Mouse (Mus musculus) megakaryocyte, embryonic 14.5 days (primary cell): ENCODE results near the gene Chst3. TPM values are rescaled to one million over a fixed set of nuclear protein-coding genes. Genes with fewer than 3 reads are reported as not detected.
"Not testable (repeated sequence)": the region's sequence is repeated elsewhere in the genome, so short reads cannot be mapped to it uniquely, and the experiment has no call there.

Source experiments
- H3K27me3 ChIP-seq: replicated peaks from 2 replicates; pipeline ENCODE3; 2012; ENCODE audit warnings: inconsistent platforms
- H3K36me3 ChIP-seq: replicated peaks from 2 replicates; pipeline ENCODE3; 2012; ENCODE audit warnings: low read length, inconsistent platforms, mixed read lengths
- H3K4me1 ChIP-seq: 2 replicates; pipeline ENCODE4 v1.6.1; 2012; ENCODE audit warnings: inconsistent platforms
- H3K4me3 ChIP-seq: replicated peaks from 2 replicates; pipeline ENCODE3; 2012; ENCODE audit warnings: moderate library complexity, mild to moderate bottlenecking, inconsistent platforms
- H3K9me3 ChIP-seq: 2 replicates; pipeline ENCODE4 v1.6.1; 2012; ENCODE audit warnings: inconsistent platforms
- FLI1 ChIP-seq: IDR thresholded peaks from 2 replicates; pipeline ENCODE4 v1.6.1; 2012; ENCODE audit warnings: low read length, inconsistent platforms, mixed read lengths
- GATA1 ChIP-seq: IDR thresholded peaks from 3 replicates; pipeline ENCODE4 v1.6.1; 2012; ENCODE audit warnings: mixed read lengths, low read length, inconsistent platforms, borderline replicate concordance
- polyA plus RNA-seq: library from polyadenylated mRNA; stranded (reverse); fragments of >175 nt; gene quantifications from 2 replicates; pipeline ENCODE4 v1.2.3, GENCODE M21; 2012; ENCODE audit warnings: low replicate concordance; ENCODE audit not compliant: insufficient read depth

The Chst3 gene
- polyA plus RNA-seq, 1 experiment, result not detected

DNA sequence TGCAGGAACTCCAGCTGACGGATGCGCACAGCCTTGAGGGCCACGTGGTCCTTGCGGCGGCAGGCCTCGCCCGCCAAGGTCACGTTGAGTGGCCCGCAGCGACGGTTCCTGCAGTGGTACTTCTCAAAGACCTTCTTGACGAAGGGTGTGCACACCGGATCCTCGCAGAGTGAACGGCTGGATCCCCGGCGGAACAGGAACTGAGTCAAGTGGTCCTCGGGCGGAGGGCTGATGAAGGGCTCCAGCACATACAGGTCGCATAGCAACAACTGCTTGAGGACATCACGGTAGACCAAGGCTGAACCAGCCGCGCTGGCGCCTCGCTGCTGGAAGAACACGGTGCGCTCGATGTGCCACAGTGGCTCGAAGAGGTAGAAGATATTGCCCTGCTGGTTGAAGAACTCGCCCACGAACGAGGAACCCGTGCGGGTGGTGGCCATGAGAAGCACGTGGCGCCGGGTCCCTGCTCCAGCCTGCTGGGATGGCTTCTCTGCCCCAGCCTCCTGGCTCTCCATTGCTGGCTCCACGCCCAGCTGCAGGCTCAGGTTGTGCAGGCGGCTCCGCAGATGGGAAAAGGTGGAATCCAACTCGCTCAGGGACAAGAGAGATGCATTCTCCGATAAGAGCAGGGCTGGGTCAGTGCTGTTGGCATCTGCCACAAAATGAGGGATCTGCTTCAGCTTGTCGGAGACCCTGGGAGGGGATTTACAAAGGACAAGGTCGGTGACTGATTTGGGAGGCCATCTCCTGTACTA is 32.7 kb downstream of the Chst3 start:
- H3K27me3 ChIP-seq, result peaks cover 59% of the 10 kb centered on the region
- H3K4me3 ChIP-seq, result no peak overlapping the region
- H3K36me3 ChIP-seq, result no peaks in the 10 kb centered on the region
- TF ChIP-seq FLI1, result no peak
- no peak for TF ChIP-seq GATA1
- H3K4me1 ChIP-seq, result no peaks in the 10 kb centered on the region; the same call in 1 of the 2 replicates
- 0 out of 2 replicates have a peak, but pooled peaks cover 8% of the 10 kb centered on the region for H3K9me3 ChIP-seq

DNA sequence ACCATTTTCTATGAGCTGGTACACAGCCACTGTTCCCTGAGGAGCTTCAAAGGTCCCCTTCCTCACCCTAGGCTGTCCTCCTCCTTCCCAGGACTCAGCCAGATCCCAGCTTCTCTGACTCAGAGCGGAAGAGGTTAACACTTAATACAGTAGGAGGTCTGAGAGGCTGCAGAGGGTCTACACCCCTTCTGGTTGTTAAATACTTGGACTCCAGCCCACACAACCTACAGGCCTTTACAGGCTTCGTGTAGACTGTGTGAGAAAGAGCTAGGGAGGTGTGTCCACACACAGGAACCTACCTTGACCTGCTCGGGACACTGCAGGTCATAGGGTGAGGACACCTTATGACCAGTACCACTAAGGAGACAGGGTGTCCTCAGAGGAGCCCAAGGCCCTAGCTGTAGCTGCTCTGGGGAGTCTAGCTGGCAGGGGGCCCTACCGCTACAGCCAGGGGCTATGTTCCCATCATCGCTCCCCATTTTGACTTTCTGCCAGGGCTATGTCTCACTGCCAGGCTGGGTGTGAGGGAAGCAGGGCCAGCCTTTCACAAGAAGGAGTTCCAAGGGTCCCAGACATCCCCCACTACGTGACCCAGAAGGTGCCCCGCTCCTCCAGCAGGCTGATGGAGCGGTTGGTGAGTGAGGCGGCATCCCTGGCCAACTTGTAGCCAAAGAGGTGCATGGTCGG is 33.9 kb downstream of the Chst3 start:
- no peaks in the 10 kb centered on the region for H3K36me3 ChIP-seq
- H3K4me3 ChIP-seq, result no peak overlapping the region
- TF ChIP-seq GATA1 (no peak), FLI1 (no peak)

DNA sequence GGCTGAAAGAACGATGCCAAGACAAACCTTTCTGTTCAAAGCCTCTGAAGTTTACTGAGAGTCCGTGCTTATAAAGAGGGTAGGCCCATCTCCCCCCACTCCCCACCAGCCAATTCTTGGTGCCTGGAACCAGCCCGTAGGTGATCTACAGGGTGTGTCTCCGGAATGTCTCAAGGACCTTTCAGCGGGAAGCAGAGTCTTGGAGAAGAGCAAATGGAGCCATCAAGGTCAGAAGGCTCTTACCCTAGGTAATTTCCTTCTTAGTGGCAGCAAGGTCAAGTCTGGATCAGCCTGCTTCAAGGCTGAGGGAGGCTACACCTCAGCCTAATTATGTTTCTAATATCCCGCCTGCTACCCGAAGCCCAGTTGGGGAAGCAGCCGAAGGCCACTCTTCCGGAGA is 43.8 kb downstream of the Chst3 start:
- peaks cover 16% of the 10 kb centered on the region for H3K27me3 ChIP-seq
- H3K4me3 ChIP-seq, result not testable (repeated sequence)

More for the DNA sequence above, 33.9 kb downstream of the Chst3 start:
- 0 out of 2 replicates have a peak, but pooled peaks cover 8% of the 10 kb centered on the region for H3K9me3 ChIP-seq
- no peaks in the 10 kb centered on the region for H3K4me1 ChIP-seq
- peaks cover 47% of the 10 kb centered on the region for H3K27me3 ChIP-seq

DNA sequence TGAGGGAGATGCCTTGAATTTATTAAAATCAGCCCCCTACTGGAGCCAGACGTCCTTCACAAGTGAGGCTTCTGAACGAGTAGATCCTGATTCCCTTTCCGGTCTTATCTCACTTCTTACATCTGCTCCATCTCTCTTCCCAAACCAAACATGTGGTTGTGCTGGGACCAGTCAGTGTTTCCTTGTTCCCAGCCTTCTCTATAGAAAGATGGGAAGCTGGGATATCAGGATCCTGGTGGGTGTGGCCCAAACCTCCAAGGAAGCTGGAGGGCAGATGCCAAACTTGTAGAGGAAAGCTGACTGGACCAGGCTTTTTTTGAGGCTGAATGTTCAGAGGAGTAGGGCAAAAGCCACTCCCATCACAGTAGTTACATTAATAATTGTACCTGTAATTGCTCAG is 44.6 kb downstream of the Chst3 start:
- H3K4me3 ChIP-seq, result no peak overlapping the region
- H3K36me3 ChIP-seq, result no peaks in the 10 kb centered on the region
- H3K27me3 ChIP-seq, result peaks cover 16% of the 10 kb centered on the region
- H3K9me3 ChIP-seq, result peaks cover 32% of the 10 kb centered on the region
- TF ChIP-seq GATA1 (no peak), FLI1 (no peak)
- H3K4me1 ChIP-seq, result peaks cover 3% of the 10 kb centered on the region; the same call in 1 of the 2 replicates

More for the DNA sequence above, 43.8 kb downstream of the Chst3 start:
- peaks cover 32% of the 10 kb centered on the region for H3K9me3 ChIP-seq
- not testable (repeated sequence) for H3K4me1 ChIP-seq, H3K36me3 ChIP-seq

DNA sequence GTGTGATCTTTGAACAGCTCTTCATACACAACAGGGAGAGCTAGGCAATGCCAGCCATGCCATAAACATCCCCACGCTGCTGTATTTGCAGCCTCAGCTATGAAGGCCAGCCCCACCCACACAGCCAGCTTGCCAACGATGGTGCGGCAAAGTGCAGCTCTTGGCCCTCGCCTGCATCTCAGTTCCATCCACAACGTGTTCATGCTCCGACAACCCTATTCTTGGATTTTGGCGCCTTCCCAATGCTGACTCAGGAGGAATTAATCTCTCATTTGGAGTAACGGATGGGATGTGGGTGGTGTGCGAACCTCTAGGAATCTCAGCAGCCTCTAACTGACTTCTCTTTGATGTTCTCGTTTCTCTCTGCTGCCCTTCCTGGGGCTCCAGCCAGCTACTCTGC is 46.0 kb downstream of the Chst3 start:
- no peak for TF ChIP-seq GATA1
- TF ChIP-seq FLI1, result no peak
- H3K36me3 ChIP-seq, result no peaks in the 10 kb centered on the region
- H3K4me1 ChIP-seq, result peaks cover 3% of the 10 kb centered on the region; the same call in 1 of the 2 replicates
- peaks cover 45% of the 10 kb centered on the region for H3K9me3 ChIP-seq
- peaks cover 17% of the 10 kb centered on the region for H3K27me3 ChIP-seq
- H3K4me3 ChIP-seq, result peak overlapping the region; percentile 21

DNA sequence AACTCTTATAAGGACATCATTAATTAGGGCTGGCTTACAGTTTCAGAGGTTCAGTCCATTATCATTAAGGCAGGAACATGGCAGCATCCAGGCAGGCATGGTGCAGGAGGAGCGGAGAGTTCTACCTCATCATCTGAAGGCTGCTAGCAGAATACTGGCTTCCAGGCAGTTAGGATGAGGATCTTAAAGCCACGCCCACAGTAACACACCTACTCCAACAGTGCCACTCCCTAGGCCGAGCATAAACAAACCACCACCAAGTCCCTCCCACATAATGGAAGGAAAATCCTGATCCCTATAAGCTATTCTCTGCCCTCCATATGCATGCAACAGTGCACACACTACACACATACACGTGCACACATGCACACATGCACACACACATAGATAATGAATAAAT is 46.8 kb downstream of the Chst3 start:
- TF ChIP-seq GATA1, result no peak
- no peak for TF ChIP-seq FLI1
- Histone ChIP-seq H3K9me3 (peaks cover 47% of the 10 kb centered on the region), H3K4me3 (no peak overlapping the region)

DNA sequence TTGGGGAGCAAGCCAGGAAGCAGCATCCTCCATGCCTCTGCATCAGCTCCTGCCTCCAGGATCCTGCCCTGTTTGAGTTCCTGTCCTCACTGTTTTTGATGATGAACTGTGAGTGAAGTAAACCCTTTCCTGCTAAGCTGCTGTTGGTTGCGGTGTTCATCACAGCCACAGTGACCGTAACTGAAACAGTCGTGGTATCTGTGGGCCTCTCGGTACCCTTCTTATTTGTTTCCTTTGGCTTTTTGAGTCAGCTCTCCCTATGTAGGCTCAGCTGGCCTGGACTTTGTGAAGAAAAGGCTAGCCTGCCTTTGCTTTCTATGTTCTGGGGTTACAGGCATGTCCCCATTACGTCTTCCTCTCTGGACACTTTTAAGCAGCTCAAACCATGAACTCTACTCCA is 47.7 kb downstream of the Chst3 start:
- Histone ChIP-seq H3K4me1 (peaks cover 3% of the 10 kb centered on the region; the same call in 1 of the 2 replicates), H3K9me3 (peaks cover 49% of the 10 kb centered on the region), H3K27me3 (peaks cover 16% of the 10 kb centered on the region), H3K4me3 (no peak overlapping the region), H3K36me3 (no peaks in the 10 kb centered on the region)
- TF ChIP-seq FLI1 (no peak), GATA1 (no peak)

More for the DNA sequence above, 46.8 kb downstream of the Chst3 start:
- Histone ChIP-seq H3K4me1 (peaks cover 3% of the 10 kb centered on the region; the same call in 1 of the 2 replicates), H3K27me3 (peaks cover 14% of the 10 kb centered on the region), H3K36me3 (no peaks in the 10 kb centered on the region)

DNA sequence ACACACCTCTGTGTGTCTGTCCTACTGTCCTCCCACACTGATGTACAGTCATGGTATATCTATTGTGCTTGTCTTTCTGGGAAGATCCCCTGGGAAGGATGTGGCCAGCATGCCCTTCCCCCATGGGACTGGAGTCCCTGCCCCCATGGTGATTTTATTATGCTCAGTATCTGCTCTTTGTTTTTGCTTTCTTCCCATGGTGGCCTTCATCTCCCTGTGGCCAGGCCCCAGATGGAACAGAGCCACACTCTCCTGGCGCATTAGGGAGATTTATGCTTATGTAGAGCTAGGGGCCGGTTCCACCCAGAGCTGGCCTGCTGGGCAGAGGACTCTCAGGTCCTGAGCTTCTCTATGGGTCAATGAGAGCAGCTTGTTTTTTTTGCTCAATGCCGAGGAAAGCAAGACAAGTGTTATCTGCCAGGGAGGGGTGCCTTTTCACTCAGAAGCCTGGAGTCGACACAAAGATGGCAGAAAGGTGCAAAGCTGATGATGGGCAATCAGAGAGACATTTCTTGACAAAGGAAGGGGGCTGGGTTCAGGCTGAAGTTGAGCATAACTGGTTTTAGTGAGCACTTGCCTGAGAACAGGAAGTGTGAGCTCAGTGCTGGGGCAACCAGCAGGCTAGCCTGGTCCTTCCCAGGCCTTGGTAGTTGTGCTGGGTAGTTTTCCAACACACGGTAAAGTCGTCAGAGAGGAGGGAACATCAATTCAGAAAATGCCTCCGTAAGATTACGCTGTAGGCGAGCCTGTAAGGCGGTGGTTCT is 48.6 kb downstream of the Chst3 start:
- Histone ChIP-seq H3K27me3 (peaks cover 21% of the 10 kb centered on the region), H3K4me1 (peaks cover 3% of the 10 kb centered on the region; the same call in 1 of the 2 replicates), H3K4me3 (no peak overlapping the region), H3K36me3 (no peaks in the 10 kb centered on the region), H3K9me3 (peaks cover 41% of the 10 kb centered on the region)
- TF ChIP-seq GATA1 (no peak), FLI1 (no peak)

DNA sequence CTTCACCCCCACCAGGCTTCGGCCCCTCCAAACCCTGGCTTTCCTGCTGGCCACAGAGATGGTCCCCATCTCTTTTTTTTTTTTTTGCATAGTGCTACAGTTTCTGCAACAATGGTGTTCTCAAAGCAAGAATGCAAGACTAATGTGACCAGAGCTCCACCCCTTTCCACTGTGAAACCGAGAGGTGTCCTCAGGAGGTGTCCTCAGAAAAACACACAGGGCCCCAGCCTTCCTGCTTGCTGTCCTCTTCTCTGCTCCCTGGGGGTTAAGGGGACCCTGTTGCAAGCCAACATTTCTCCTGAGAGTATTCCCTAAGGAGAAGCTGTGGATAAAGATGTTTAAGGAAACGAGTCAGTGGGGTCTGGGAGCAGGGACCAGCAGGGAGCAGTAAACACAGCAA is 50.1 kb downstream of the Chst3 start:
- no peaks in the 10 kb centered on the region for H3K36me3 ChIP-seq
- peaks cover 3% of the 10 kb centered on the region; the same call in 1 of the 2 replicates for H3K4me1 ChIP-seq
- H3K27me3 ChIP-seq, result peaks cover 26% of the 10 kb centered on the region
- peaks cover 32% of the 10 kb centered on the region for H3K9me3 ChIP-seq
- peak overlapping the region; percentile 6 for H3K4me3 ChIP-seq
- TF ChIP-seq GATA1, result no peak
- TF ChIP-seq FLI1, result no peak
